Mouse (Mus musculus) forebrain, embryonic 16.5 days (tissue): ENCODE results near the gene Fermt3. TPM values are rescaled to one million over a fixed set of nuclear protein-coding genes. Genes with fewer than 3 reads are reported as not detected.
"Not testable (repeated sequence)": the region's sequence is repeated elsewhere in the genome, so short reads cannot be mapped to it uniquely, and the experiment has no call there.

ENCODE experiments used
- ATAC-seq: fragments of 200-750 bp; cut with Nextera tagmentation; 2 replicates; pipeline ENCODE4 v1.8.0; 2017; ENCODE audit warnings: mild to moderate bottlenecking, moderate library complexity
- H3K27ac ChIP-seq: fragments of 300-500 bp; sonication (generic); 2 replicates; pipeline ENCODE4 v1.5.1; 2014; ENCODE audit warnings: low read length, control low read depth
- H3K27me3 ChIP-seq: fragments of 300-500 bp; sonication (generic); replicated peaks from 2 replicates; pipeline ENCODE4 v1.6.1; 2014; ENCODE audit warnings: low read length; ENCODE audit not compliant: control insufficient read depth, insufficient read depth
- H3K36me3 ChIP-seq: fragments of 300-500 bp; sonication (generic); 2 replicates; pipeline ENCODE4 v1.6.1; 2014; ENCODE audit not compliant: control insufficient read depth, insufficient read depth
- H3K4me1 ChIP-seq: fragments of 300-500 bp; sonication (generic); replicated peaks from 2 replicates; pipeline ENCODE4 v1.6.1; 2014; ENCODE audit warnings: low read length; ENCODE audit not compliant: control insufficient read depth, insufficient read depth
- H3K4me2 ChIP-seq: fragments of 300-500 bp; sonication (generic); 2 replicates; pipeline ENCODE4 v1.6.1; 2014; ENCODE audit warnings: mild to moderate bottlenecking, low read length, control low read depth
- H3K4me3 ChIP-seq: fragments of 300-500 bp; sonication (generic); replicated peaks from 2 replicates; pipeline ENCODE4 v1.5.1; 2014; ENCODE audit warnings: mild to moderate bottlenecking, low read length, control low read depth
- H3K9ac ChIP-seq: fragments of 300-500 bp; sonication (generic); replicated peaks from 2 replicates; pipeline ENCODE4 v1.6.1; 2014; ENCODE audit warnings: low read depth, low read length, control low read depth
- H3K9me3 ChIP-seq: fragments of 300-500 bp; sonication (generic); 2 replicates; pipeline ENCODE4 v1.6.1; 2016; ENCODE audit warnings: low read length; ENCODE audit not compliant: control insufficient read depth
- WGBS: fragments of 180-500 bp; shearing (Covaris S2); extraction: QIAGEN DNeasy Blood & Tissue Kit; methylation state at CpG from one replicate; pipeline ENCODE4 v1.1.7; 2014; 5-methylcytosine and 5-hydroxymethylcytosine counted together
- polyA plus RNA-seq: library from polyadenylated mRNA; unstranded; fragments of >200 nt; fragmentation: Nextera tagmentation; extraction: Ambion mirVana; gene quantifications from 2 replicates; pipeline ENCODE4 v1.2.1, GENCODE M21; 2015

Gene Fermt3
- polyA plus RNA-seq, 1 experiment from 2014 or later, result 3.8 TPM

DNA sequence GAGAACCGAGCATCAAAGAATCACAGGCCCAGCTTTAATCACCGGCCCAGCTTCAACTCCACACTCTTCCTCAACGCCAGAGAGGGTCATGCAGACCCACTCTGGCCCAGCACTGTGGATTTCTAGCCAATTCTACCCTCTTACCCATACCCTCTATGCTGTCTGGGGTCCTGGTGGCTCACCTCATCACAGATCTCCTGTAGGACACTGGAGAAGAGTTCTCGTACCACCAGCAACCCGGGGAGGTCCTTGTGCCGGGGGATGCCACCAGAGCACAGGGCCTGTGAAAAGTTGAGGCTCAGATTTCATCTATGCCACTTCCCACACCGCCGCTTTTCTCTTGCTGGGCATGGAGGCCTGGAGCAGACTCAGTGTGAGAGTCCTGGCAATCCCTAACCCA, 24.8 kb downstream of the Fermt3 start:
- no peaks in the 10 kb centered on the region for H3K36me3 ChIP-seq
- H3K4me2 ChIP-seq, result no peak overlapping the region
- no peak for ATAC-seq
- WGBS, result 80% methylated on average over 8 of the region's 8 CpGs
- no peaks in the 10 kb centered on the region for H3K27me3 ChIP-seq
- H3K9ac ChIP-seq, result no peak overlapping the region
- H3K4me1 ChIP-seq, result peaks cover 37% of the 10 kb centered on the region
- H3K27ac ChIP-seq, result no peak overlapping the region
- no peak overlapping the region for H3K4me3 ChIP-seq
- no peaks in the 10 kb centered on the region for H3K9me3 ChIP-seq

- Histone ChIP-seq H3K4me2 (no peak overlapping the region), H3K4me3 (no peak overlapping the region), H3K9ac (no peak overlapping the region), H3K9me3 (no peaks in the 10 kb centered on the region), H3K36me3 (no peaks in the 10 kb centered on the region), H3K4me1 (peaks cover 37% of the 10 kb centered on the region), H3K27me3 (no peaks in the 10 kb centered on the region), H3K27ac (no peak overlapping the region)
- WGBS, result 88% methylated on average over 8 of the region's 8 CpGs
- ATAC-seq, result no peak
Measured at GRCm38 (mm10) chr19:6994002-6994401, 25.3 kb downstream of the Fermt3 start.

DNA sequence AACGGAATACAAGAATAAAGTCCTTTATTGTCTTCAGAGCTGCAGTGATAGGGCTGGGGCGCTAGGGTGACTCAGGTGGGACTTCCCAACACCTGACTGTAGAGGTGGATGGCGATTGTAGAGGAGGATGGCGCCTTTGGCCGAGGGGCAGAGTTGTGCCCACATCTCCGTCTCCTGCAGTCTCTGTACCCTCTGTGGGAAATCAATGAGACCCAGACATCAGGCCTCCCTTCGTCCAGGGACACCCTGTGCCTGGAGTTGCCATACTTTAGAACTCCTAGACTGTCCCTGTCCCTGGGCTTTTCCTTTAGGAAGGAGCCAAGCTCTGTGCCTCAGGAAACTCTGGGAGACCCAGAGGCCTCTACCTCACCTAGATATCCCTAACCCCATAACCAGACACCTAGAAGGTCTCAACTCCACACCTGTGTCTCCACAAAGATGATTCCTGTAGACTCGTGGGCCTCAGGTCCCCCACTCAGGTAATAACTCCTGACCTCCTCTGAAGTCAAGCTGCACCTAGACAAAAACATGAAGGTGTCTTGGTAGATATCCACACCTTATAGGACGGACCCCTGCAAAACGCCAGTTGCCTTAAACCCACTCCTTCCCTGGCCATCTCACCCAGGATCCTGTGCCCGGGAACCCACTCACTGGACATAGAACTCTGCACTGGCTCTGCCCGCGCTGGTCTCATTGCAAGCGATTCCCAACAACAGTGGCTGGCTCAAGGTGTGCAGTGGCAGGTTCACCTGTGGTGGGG, 26.1 kb downstream of the Fermt3 start:
- Histone ChIP-seq H3K27ac (peak overlapping the region; percentile 54; the same call in 1 of the 2 replicates), H3K4me1 (peaks cover 38% of the 10 kb centered on the region), H3K4me2 (peak overlapping the region; percentile 85), H3K9ac (peak overlapping the region; percentile 61), H3K36me3 (no peaks in the 10 kb centered on the region), H3K27me3 (no peaks in the 10 kb centered on the region), H3K9me3 (no peaks in the 10 kb centered on the region), H3K4me3 (peak overlapping the region; percentile 65)
- ATAC-seq, result peak; percentile 0; the same call in 1 of the 2 replicates
- 60% methylated on average over 14 of the region's 14 CpGs for WGBS

DNA sequence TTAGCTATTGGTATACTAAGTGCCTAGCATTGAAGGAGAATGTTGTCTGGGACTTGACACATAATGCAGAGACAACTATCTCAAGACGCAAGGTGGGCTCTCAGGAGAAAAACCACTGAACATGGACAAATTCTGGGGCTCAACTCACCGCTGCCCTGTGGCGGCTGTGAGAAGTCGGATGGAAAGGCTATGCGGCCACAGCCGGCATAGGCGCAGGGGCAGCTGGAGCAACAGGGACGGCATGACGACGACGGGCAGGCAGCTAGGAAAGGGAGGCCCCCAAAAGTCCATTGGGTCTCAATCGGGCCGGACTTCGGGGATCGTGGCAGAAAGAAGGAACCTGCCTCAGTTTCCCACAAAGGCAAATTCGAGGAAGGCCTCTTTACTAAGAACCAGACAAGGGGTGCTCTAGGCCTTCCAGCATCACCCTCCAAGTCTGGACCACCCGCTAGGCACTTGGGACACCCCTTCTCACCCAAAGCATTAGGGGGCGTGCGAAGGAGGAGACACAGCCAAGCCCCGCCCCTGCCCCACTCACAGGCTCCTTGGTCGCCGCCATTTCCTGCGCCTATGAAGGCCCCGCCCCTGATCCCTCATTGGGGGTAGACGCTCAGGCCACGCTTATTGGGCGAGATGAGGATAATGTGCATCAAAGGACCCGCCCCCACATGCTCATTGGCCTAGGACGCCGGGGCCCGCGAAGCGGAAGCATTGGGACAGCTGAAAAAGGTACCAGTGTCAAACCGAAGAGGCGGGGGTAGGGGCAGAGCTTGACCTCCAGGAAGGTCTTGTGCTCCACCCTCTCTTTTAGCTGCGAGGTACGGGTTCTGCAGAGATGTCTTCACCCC, 27.0 kb downstream of the Fermt3 start, which contains the start of gene Dnajc4:
Gene Dnajc4, minus strand, starts transcription at position 562 of the 848 bp plus-strand sequence.
- H3K4me3 ChIP-seq, result peak within 1 kb of the TSS; percentile 65
- ATAC-seq, result peak; percentile 96
- H3K9me3 ChIP-seq, result no peaks in the 10 kb centered on the region
- peak within 1 kb of the TSS; percentile 54; the same call in 1 of the 2 replicates for H3K27ac ChIP-seq
- H3K27me3 ChIP-seq, result no peaks in the 10 kb centered on the region
- H3K4me1 ChIP-seq, result peaks cover 44% of the 10 kb centered on the region
- WGBS, result 2% methylated on average over 37 of the region's 37 CpGs
- H3K9ac ChIP-seq, result peak within 1 kb of the TSS; percentile 67
- peak within 1 kb of the TSS; percentile 85 for H3K4me2 ChIP-seq
- H3K36me3 ChIP-seq, result no peaks in the 10 kb centered on the region

GRCm38 (mm10) chr19:6991166-6991565, 28.1 kb downstream of the Fermt3 start:
- 91% methylated on average over 6 of the region's 6 CpGs for whole genome bisulfite sequencing
- not testable (repeated sequence) for ATAC-seq, H3K27ac ChIP-seq, H3K4me2 ChIP-seq, H3K9me3 ChIP-seq, H3K9ac ChIP-seq, H3K27me3 ChIP-seq, H3K4me3 ChIP-seq, H3K36me3 ChIP-seq
- H3K4me1 ChIP-seq, result peaks cover 41% of the 10 kb centered on the region

- Histone ChIP-seq H3K4me2 (no peak overlapping the region), H3K4me1 (peaks cover 42% of the 10 kb centered on the region), H3K27ac (no peak overlapping the region), H3K27me3 (no peaks in the 10 kb centered on the region), H3K9ac (no peak overlapping the region), H3K36me3 (no peaks in the 10 kb centered on the region), H3K9me3 (no peaks in the 10 kb centered on the region), H3K4me3 (no peak overlapping the region)
- ATAC-seq, result no peak
- WGBS, result 85% methylated on average over 6 of the region's 6 CpGs
Measured at GRCm38 (mm10) chr19:6990712-6991111, 28.6 kb downstream of the Fermt3 start.

DNA sequence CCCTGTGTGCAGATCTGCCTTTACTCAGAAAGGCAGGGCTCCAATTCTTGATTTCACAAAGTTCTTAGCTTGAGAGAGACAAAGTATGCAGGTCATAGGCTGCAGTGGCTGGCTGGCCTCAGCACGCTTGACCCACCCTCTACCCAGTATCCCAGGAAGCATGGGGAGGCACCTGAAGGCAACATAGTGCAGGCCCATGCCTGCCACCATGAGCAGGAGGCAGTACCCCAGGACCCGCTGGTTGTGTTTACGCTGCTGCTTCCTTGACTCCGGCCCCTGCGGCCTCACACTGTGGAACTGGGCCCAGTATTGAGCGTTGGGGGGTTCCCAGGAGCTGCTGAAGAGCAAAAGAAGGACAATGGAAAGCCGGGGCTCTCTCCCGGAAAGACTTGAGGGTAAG, 30.0 kb downstream of the Fermt3 start:
- 86% methylated on average over 8 of the region's 8 CpGs for WGBS
- Histone ChIP-seq H3K4me2 (no peak overlapping the region), H3K4me3 (no peak overlapping the region), H3K27me3 (no peaks in the 10 kb centered on the region), H3K9ac (no peak overlapping the region), H3K27ac (no peak overlapping the region), H3K4me1 (peaks cover 32% of the 10 kb centered on the region), H3K36me3 (no peaks in the 10 kb centered on the region), H3K9me3 (no peaks in the 10 kb centered on the region)
- no peak for ATAC-seq

GRCm38 (mm10) chr19:6987904-6988285, 31.4 kb downstream of the Fermt3 start:
- Histone ChIP-seq H3K9ac (peak overlapping the region; percentile 92), H3K27ac (peak overlapping the region; percentile 72; the same call in 1 of the 2 replicates), H3K36me3 (peaks cover 2% of the 10 kb centered on the region; the same call in 1 of the 2 replicates), H3K27me3 (no peaks in the 10 kb centered on the region), H3K4me2 (peak overlapping the region; percentile 88), H3K4me3 (peak overlapping the region; percentile 63), H3K9me3 (no peaks in the 10 kb centered on the region), H3K4me1 (peaks cover 27% of the 10 kb centered on the region)
- under 1% methylated on average over 8 of the region's 8 CpGs for WGBS
- ATAC-seq, result 0 out of 2 replicates have a peak, but pooled peaks have one; percentile 0
